Mouse (Mus musculus) cerebellum, postnatal 10 days (tissue): ENCODE results near the gene 4930596D02Rik.
A peak's percentile ranks its signal among the peaks of the same experiment; 100 is the strongest.

Experiments
- DNase-seq, 2 experiments: peaks; one replicate each; pipeline ENCODE4 v3.0.0; 2021; ENCODE audit warnings: mixed read lengths in 2 of 2

4930596D02Rik gene

DNA sequence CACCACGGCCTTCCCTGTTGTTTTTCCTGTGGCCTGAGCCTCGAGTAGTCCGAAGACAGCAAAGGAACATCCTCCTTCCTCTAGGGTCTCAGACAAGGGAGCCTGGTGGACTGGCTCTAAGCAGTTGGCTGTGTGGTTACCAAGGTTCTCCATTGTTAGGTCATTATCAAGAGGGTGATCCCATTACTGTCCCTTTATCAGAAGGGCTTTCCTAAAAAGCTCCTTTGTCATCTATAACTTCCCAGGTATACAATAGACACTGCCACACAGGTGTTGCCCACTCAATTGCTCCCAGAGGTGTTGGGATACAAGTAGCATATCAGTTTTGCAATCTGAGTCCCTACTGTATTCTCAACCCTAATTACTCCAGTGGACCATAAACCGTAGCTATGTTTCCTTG, at the start of gene 4930596D02Rik:
Gene 4930596D02Rik, minus strand, starts transcription at position 101 of the 400 bp plus-strand sequence.
- no peak for DNase-seq

DNA sequence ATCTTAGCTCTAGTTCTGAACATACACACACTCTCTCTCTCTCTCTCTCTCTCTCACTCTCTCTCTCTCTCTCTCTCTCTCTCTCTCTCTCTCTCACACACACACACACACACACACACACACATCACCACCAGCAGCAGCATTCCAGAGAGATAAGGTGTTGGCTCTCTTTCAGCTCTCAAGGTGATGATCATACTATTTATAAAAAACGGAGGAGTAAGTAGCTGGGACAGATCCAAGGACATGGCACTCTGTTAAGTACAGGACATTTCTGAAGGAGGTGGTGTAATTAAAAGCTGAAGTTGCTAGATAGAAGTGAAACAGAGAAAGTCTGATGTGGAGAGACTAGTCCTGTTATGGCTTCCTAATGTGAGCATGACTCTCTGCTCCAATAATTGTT, 41.5 kb upstream of the 4930596D02Rik start:
- DNase-seq, result no peak

- peak in 1 of 2 experiments; percentile 9 for DNase-seq
Observed at GRCm38 (mm10) chr14:35845271-35845670, 33.5 kb upstream of the 4930596D02Rik start.

GRCm38 (mm10) chr14:35842111-35842721, 30.4 kb upstream of the 4930596D02Rik start:
- peak; percentile 69 to 77 for DNase-seq

GRCm38 (mm10) chr14:35792656-35793213, 19.0 kb downstream of the 4930596D02Rik start:
- peak; percentile 19 to 20 for DNase-seq

- no peak for DNase-seq
Observed at GRCm38 (mm10) chr14:35780033-35780432, 31.7 kb downstream of the 4930596D02Rik start.

GRCm38 (mm10) chr14:35773306-35773705, 38.5 kb downstream of the 4930596D02Rik start:
- DNase-seq, result no peak
